Mouse (Mus musculus): ENCODE data around the gene Ptpra. TPM values are rescaled to one million over a fixed set of nuclear protein-coding genes. Genes with fewer than 3 reads are reported as not detected.

Ptpra gene
- polyA plus RNA-seq, 1 experiment = 113 TPM

DNA sequence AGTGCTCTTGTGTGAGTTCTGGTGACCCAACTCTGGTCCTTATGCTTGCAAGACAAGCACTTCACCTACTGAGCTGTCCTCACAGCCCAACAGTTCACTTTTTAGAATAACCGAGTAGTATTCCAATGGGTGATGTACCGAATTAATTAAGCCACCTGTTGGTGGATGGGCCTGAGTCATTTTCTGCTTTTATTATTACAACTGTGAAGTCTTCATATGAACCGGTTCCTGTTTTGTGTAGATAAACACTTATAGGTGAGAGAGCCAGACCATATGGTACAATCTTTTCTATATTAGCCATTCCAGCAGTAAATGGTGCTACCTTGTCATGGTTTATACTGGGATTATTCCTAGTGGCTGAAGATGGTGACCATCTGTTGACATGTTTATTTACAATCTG lies 37.3 kb upstream of the Ptpra start:
- H3K27ac ChIP-seq (ENCODE audit: control insufficient read depth, insufficient read depth, low read length) = no peak overlapping the region
- no peak for TF ChIP-seq CTCF (IDR thresholded peaks at IDR 0.05; ENCODE audit: borderline replicate concordance, control insufficient read depth, extremely low read depth, insufficient read depth, low read length, poor library complexity)
- no peak for TF ChIP-seq POLR2A (IDR thresholded peaks at IDR 0.05; ENCODE audit: control insufficient read depth, extremely low read depth, insufficient read depth, low read length, poor library complexity)
- no peak overlapping the region for H3K4me3 ChIP-seq (ENCODE audit: control insufficient read depth, insufficient read depth, low read length)
- no peaks in the 10 kb centered on the region for H3K27me3 ChIP-seq (ENCODE audit: control insufficient read depth, insufficient read depth, low read length)
- no peaks in the 10 kb centered on the region for H3K36me3 ChIP-seq (ENCODE audit: control insufficient read depth, insufficient read depth, low read length)
- WGBS = 93% methylated on average over 3 of the region's 3 CpGs
- H3K4me1 ChIP-seq (replicated peaks; ENCODE audit: control insufficient read depth, insufficient read depth, low read length) = no peaks in the 10 kb centered on the region
- no peak for DNase-seq

GRCm38 (mm10) chr2:130414094-130414856 lies 35.8 kb upstream of the Ptpra start:
- TF ChIP-seq CTCF (IDR thresholded peaks at IDR 0.05; ENCODE audit: borderline replicate concordance, control insufficient read depth, extremely low read depth, insufficient read depth, low read length, poor library complexity) = no peak
- TF ChIP-seq POLR2A (IDR thresholded peaks at IDR 0.05; ENCODE audit: control insufficient read depth, extremely low read depth, insufficient read depth, low read length, poor library complexity) = no peak
- Histone ChIP-seq H3K27ac (ENCODE audit: control insufficient read depth, insufficient read depth, low read length) (no peak overlapping the region), H3K4me1 (replicated peaks; ENCODE audit: control insufficient read depth, insufficient read depth, low read length) (no peaks in the 10 kb centered on the region), H3K27me3 (ENCODE audit: control insufficient read depth, insufficient read depth, low read length) (no peaks in the 10 kb centered on the region), H3K36me3 (ENCODE audit: control insufficient read depth, insufficient read depth, low read length) (no peaks in the 10 kb centered on the region), H3K4me3 (ENCODE audit: control insufficient read depth, insufficient read depth, low read length) (no peak overlapping the region)
- WGBS = 84% methylated on average over 6 of the region's 6 CpGs
- DNase-seq = no peak

DNA sequence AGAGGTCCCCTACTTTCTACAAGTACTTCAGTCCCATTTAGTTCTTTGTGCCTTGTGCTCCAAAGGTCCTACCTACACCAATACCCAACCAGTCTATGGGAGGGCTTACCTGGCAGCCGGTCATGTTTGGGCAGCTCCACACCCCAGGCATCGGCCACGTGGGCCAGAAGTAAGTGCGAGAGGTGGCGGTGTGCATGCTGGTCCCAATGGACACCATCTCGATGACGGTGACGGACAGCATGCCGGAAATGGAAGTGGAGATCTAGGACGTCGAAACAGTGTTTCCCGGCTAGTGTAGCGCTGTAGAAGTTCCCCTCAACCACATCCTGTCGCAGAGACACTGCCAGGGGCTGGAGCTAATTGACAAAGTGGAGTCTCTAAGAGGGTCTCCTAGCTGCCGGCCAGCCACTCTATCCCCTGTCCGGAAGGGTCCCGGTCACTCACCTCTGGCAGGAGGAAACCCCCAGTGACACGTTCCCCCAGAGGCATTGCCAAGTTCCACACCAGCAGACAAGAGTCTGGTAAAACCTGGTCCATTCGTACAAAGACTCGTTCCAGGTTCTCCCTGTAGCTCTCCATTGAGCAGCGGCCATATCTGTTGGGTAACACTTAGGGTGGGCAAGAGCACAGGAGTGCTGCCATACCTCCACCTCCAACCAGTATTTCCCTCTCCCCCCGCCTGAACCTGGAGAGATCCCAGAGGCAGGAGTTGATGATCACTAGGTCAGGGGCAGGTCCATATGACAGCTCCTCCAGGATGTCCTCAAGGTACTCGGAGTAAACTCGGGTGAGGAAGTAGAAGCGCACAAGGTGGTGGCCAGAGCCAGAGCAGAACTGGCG lies 28.1 kb upstream of the Ptpra start:
- 95% methylated on average over 26 of the region's 26 CpGs for WGBS

DNA sequence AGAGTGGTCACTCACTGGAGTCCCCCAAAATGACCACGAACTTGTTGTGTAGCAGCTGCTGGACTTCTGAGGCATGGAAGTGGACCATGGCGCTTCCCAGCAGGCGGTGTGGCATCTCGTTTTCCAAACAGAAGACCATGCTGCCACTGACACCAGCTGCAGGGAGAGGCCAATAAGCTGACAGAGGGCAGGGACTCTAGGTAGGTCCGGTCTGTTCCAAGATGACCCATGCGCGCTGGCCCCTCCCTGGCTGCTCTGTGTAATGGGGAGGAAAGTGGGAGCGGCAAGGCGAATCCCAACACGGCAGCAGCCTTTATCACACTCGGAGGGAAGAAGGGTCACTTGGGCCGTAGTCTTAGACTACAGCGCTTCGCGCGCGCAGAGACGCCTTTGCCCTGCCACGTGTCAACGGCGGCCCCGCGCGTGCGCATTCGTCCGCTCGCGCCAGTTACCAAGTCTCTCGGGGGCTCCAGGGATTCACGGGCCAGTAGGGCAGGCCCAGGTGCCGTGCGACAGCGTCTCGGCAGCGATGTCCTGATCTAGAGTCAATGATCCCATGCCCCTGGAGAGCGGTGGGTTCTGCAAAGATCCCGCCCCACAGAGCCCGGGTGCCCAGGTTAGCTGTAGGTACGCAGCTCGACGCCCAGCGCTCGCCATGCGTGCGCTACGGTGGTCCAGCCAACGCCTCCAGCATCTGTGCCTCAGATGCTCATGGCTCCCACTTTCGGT lies 26.5 kb upstream of the Ptpra start:
- Histone ChIP-seq H3K36me3 (ENCODE audit: control insufficient read depth, insufficient read depth, low read length) (no peaks in the 10 kb centered on the region), H3K27me3 (ENCODE audit: control insufficient read depth, insufficient read depth, low read length) (no peaks in the 10 kb centered on the region), H3K4me3 (ENCODE audit: control insufficient read depth, insufficient read depth, low read length) (peak overlapping the region; percentile 83), H3K4me1 (replicated peaks; ENCODE audit: control insufficient read depth, insufficient read depth, low read length) (peaks cover 7% of the 10 kb centered on the region), H3K27ac (ENCODE audit: control insufficient read depth, insufficient read depth, low read length) (peak overlapping the region; percentile 12; the same call in 1 of the 2 replicates)
- TF ChIP-seq POLR2A (IDR thresholded peaks at IDR 0.05; ENCODE audit: control insufficient read depth, extremely low read depth, insufficient read depth, low read length, poor library complexity) = peak; percentile 39; the same call in 1 of the 2 replicates
- TF ChIP-seq CTCF (IDR thresholded peaks at IDR 0.05; ENCODE audit: borderline replicate concordance, control insufficient read depth, extremely low read depth, insufficient read depth, low read length, poor library complexity) = no peak
- peak; percentile 83 for DNase-seq
- WGBS = 18% methylated on average over 49 of the region's 49 CpGs

More for the DNA sequence above, 28.1 kb upstream of the Ptpra start:
- Histone ChIP-seq H3K27me3 (ENCODE audit: control insufficient read depth, insufficient read depth, low read length) (no peaks in the 10 kb centered on the region), H3K36me3 (ENCODE audit: control insufficient read depth, insufficient read depth, low read length) (no peaks in the 10 kb centered on the region), H3K4me3 (ENCODE audit: control insufficient read depth, insufficient read depth, low read length) (no peak overlapping the region), H3K4me1 (replicated peaks; ENCODE audit: control insufficient read depth, insufficient read depth, low read length) (peaks cover 7% of the 10 kb centered on the region), H3K27ac (ENCODE audit: control insufficient read depth, insufficient read depth, low read length) (no peak overlapping the region)
- no peak for DNase-seq
- TF ChIP-seq POLR2A (IDR thresholded peaks at IDR 0.05; ENCODE audit: control insufficient read depth, extremely low read depth, insufficient read depth, low read length, poor library complexity) (no peak), CTCF (IDR thresholded peaks at IDR 0.05; ENCODE audit: borderline replicate concordance, control insufficient read depth, extremely low read depth, insufficient read depth, low read length, poor library complexity) (no peak)

DNA sequence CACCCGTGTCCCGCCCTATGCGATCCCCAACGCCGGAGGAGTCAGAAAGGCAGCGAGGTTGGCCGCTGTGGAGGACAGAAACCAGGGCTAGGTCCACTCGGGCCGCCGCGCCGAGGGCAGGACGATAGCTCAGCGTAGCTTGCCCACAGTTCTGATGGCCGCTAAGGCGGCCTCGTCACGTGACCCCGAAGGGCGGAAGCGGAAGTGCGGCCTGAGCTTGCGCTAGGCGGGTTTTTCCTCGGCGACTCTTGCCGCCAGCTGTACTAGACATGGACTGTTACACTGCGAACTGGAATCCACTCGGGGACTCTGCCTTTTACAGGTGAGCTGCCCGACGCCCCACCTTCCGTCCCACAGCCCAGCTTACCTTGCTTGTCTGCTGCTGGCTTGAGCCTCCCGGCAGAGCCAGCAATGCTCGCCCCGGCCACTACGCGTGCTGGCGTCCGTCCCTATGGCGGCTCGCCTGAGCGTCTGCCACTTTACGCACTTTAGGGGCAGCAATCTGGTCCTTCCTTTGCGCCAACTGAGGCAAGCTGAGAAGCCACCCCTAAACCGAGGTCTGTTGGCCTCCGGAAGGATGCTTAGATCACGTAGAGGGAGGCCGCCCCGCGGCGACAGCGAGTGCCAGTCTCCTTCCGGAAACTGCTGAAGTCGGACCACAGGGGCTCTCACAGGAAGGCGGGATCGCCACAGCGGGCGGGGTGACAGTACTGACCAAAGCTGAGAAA lies 25.8 kb upstream of the Ptpra start, which contains the start of the genes Vps16 and Pced1a:
Vps16 (plus strand) TSS at position 214 of the 728 bp plus-strand sequence.
Pced1a (minus strand) TSS at position 576 of the 728 bp plus-strand sequence.
- Histone ChIP-seq H3K36me3 (ENCODE audit: control insufficient read depth, insufficient read depth, low read length) (no peaks in the 10 kb centered on the region), H3K27ac (ENCODE audit: control insufficient read depth, insufficient read depth, low read length) (peak within 1 kb of the TSS; percentile 71), H3K4me1 (replicated peaks; ENCODE audit: control insufficient read depth, insufficient read depth, low read length) (peaks cover 7% of the 10 kb centered on the region), H3K4me3 (ENCODE audit: control insufficient read depth, insufficient read depth, low read length) (peak within 1 kb of the TSS; percentile 83), H3K27me3 (ENCODE audit: control insufficient read depth, insufficient read depth, low read length) (no peaks in the 10 kb centered on the region)
- TF ChIP-seq POLR2A (IDR thresholded peaks at IDR 0.05; ENCODE audit: control insufficient read depth, extremely low read depth, insufficient read depth, low read length, poor library complexity) (peak; percentile 39), CTCF (IDR thresholded peaks at IDR 0.05; ENCODE audit: borderline replicate concordance, control insufficient read depth, extremely low read depth, insufficient read depth, low read length, poor library complexity) (peak; percentile 82)
- WGBS = under 1% methylated on average over 58 of the region's 58 CpGs
- peak; percentile 91 for DNase-seq

Data from thymus, adult 2 months (tissue).